Mouse (Mus musculus) neural tube, embryonic 11.5 days (tissue): ENCODE measurements around the gene Mknk1. TPM values are rescaled to one million over a fixed set of nuclear protein-coding genes. Genes with fewer than 3 reads are reported as not detected.

Experiments
- ATAC-seq: fragments of 200-750 bp; cut with Nextera tagmentation; 2 replicates; pipeline ENCODE4 v1.8.0; 2017; ENCODE audit warnings: moderate number of reproducible peaks, mild to moderate bottlenecking, moderate TSS enrichment, moderate library complexity; ENCODE audit not compliant: insufficient read depth, low FRiP score, low TSS enrichment
- DNase-seq: peaks from one replicate; pipeline ENCODE4 v3.0.0-alpha.2; 2015; ENCODE audit warnings: low spot score
- H3K27ac ChIP-seq: fragments of 300-500 bp; sonication (generic); 2 replicates; pipeline ENCODE4 v1.5.1; 2014; ENCODE audit warnings: low read depth, mild to moderate bottlenecking, low read length
- H3K27me3 ChIP-seq: fragments of 300-500 bp; sonication (generic); 2 replicates; pipeline ENCODE4 v1.6.1; 2014; ENCODE audit warnings: mild to moderate bottlenecking, low read length, mixed read lengths; ENCODE audit not compliant: control insufficient read depth, insufficient read depth
- H3K36me3 ChIP-seq: fragments of 300-500 bp; sonication (generic); 2 replicates; pipeline ENCODE4 v1.6.1; 2014; ENCODE audit warnings: mild to moderate bottlenecking, low read length, moderate library complexity, mixed read lengths; ENCODE audit not compliant: control insufficient read depth, insufficient read depth
- H3K4me1 ChIP-seq: fragments of 300-500 bp; sonication (generic); 2 replicates; pipeline ENCODE4 v1.6.1; 2014; ENCODE audit warnings: low read length, mixed read lengths; ENCODE audit not compliant: control insufficient read depth, insufficient read depth
- H3K4me2 ChIP-seq: fragments of 300-500 bp; sonication (generic); 2 replicates; pipeline ENCODE4 v1.6.1; 2014; ENCODE audit warnings: low read depth, mild to moderate bottlenecking, moderate library complexity
- H3K4me3 ChIP-seq: fragments of 300-500 bp; sonication (generic); 2 replicates; pipeline ENCODE4 v1.5.1; 2014; ENCODE audit warnings: low read depth, low read length
- H3K9ac ChIP-seq: fragments of 300-500 bp; sonication (generic); 2 replicates; pipeline ENCODE4 v1.6.1; 2014; ENCODE audit warnings: mild to moderate bottlenecking, low read length
- H3K9me3 ChIP-seq: fragments of 300-500 bp; sonication (generic); 2 replicates; pipeline ENCODE4 v1.6.1; 2016; ENCODE audit warnings: low read length; ENCODE audit not compliant: control insufficient read depth
- WGBS: fragments of 180-500 bp; shearing (Covaris S2); extraction: QIAGEN DNeasy Blood & Tissue Kit; methylation state at CpG from one replicate; pipeline ENCODE4 v1.1.7; 2014; 5-methylcytosine and 5-hydroxymethylcytosine counted together
- polyA plus RNA-seq: library from polyadenylated mRNA; unstranded; fragments of >200 nt; fragmentation: Nextera tagmentation; extraction: Ambion mirVana; gene quantifications from 2 replicates; pipeline ENCODE4 v1.2.1, GENCODE M21; 2014

Gene Mknk1
- polyA plus RNA-seq, 1 experiment from 2014 or later: 21.2 TPM

DNA sequence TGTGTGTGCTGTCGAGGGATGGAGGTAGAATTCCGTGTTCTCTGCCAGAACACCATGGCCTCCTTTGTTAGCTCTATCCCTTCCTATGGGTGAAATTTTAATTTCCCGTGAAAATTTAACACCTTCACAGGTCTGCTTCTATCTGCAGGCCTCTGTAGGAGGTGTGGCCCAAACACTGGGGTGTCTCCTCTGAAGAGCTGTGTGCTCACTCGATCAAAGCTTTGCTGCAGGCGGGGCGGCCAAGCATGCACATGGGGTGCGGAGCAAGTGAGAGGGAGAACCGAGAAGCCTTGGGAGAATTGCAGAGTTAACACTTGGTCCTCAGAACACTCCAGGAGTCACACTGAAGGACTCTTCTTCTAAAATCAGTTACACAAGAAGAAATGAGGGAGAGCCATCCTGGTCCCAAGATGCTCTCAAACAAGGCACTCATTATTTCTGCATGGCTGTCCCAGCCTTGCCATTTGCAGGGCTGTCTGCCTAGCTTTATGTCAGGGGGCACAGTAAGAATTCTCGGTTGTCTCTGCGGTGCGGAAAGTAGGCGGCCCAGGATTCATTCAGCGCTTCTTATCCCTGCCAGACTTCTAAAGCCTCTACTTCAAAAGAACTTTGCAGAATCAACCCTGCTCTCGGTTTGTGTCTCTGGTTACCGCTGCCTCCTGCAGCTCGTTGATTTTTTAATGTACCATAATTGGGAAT, 30.7 kb downstream of the Mknk1 start:
- Histone ChIP-seq H3K4me1 (no peaks in the 10 kb centered on the region; the same call in 1 of the 2 replicates), H3K9ac (no peak overlapping the region), H3K36me3 (no peaks in the 10 kb centered on the region; the same call in 1 of the 2 replicates), H3K4me3 (no peak overlapping the region), H3K4me2 (no peak overlapping the region), H3K27ac (no peak overlapping the region), H3K27me3 (no peaks in the 10 kb centered on the region), H3K9me3 (no peaks in the 10 kb centered on the region)
- ATAC-seq (no peak; the same call in 1 of the 2 replicates), DNase-seq (no peak)
- WGBS: 17% methylated on average over 16 of the region's 16 CpGs

DNA sequence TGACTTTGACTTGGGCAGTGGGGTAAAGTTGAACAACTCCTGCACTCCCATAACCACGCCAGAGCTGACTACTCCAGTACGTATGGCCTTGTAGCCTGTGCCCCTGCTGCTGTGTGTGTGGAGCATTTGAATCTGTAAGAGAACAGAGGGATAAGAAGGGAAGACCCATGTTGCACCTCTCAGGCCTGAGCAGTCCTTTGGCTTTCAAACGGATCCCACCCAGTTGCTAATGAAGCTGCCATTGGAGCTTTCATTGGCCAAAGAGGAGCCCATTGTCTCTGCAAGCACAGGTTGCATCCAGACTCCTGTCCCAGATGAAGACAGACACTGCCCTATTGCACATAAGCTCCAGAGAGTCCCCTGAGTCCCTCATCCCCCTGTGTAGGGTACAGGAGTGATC, 34.2 kb downstream of the Mknk1 start:
- no peaks in the 10 kb centered on the region for H3K9me3 ChIP-seq
- no peak overlapping the region for H3K27ac ChIP-seq
- H3K9ac ChIP-seq: no peak overlapping the region
- H3K36me3 ChIP-seq: no peaks in the 10 kb centered on the region
- H3K27me3 ChIP-seq: no peaks in the 10 kb centered on the region
- H3K4me2 ChIP-seq: no peak overlapping the region
- no peak for ATAC-seq
- peaks cover 6% of the 10 kb centered on the region for H3K4me1 ChIP-seq
- H3K4me3 ChIP-seq: no peak overlapping the region
- DNase-seq: no peak
- 76% methylated on average over 3 of the region's 3 CpGs for WGBS

DNA sequence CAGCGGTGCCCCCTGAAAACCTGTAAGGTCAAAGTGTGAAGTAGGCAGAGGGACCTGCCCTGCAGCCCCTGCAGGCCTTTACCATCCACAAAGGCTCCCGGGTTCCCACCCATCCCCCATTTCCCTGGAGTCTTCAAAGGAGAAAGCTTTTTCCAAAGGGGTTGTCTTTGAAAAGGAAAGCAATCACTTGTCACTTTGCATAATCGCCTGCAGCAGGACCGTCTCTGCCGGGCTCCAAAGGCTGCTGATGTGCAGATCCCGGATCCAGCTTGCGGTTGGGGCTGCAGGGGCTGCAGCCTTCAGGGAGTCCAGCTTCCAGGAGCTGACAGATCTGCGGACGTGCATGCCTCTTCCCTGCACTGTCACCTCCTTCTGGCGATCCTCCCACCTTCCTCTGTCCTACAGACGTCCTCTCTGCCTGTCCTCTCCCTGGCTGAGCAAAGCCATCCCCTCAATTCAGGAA, 39.2 kb downstream of the Mknk1 start:
- Histone ChIP-seq H3K4me3 (no peak overlapping the region), H3K9ac (peak overlapping the region; percentile 49), H3K4me2 (peak overlapping the region; percentile 33), H3K36me3 (no peaks in the 10 kb centered on the region), H3K27ac (peak overlapping the region; percentile 76), H3K27me3 (no peaks in the 10 kb centered on the region), H3K4me1 (peaks cover 19% of the 10 kb centered on the region), H3K9me3 (no peaks in the 10 kb centered on the region)
- ATAC-seq (peak; percentile 60), DNase-seq (peak; percentile 75)
- 2% methylated on average over 11 of the region's 11 CpGs for WGBS

DNA sequence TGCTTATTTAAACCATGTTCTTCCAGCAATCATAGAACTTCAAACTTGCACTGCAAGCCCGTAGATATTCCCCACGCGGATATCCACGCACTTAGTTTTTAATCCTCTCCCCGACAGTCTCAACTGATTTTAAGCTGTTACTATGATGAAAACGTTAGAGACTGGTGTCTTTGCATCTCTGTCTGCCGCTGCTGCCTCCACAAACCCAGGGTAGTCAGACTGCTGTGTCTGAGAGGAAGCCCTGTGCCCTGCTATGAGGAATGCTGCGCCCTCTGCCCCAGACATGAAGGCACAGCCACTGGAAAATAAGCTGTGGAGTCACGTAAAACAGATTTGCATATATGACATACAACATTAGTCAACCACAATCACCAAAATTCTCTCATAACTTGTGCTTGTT, 39.8 kb downstream of the Mknk1 start:
- Histone ChIP-seq H3K27me3 (no peaks in the 10 kb centered on the region), H3K9ac (no peak overlapping the region), H3K4me2 (peak overlapping the region; percentile 33; the same call in 1 of the 2 replicates), H3K36me3 (no peaks in the 10 kb centered on the region), H3K4me1 (peaks cover 19% of the 10 kb centered on the region), H3K4me3 (no peak overlapping the region), H3K27ac (no peak overlapping the region), H3K9me3 (no peaks in the 10 kb centered on the region)
- no peak for ATAC-seq
- WGBS: 47% methylated on average over 9 of the region's 9 CpGs
- no peak for DNase-seq

DNA sequence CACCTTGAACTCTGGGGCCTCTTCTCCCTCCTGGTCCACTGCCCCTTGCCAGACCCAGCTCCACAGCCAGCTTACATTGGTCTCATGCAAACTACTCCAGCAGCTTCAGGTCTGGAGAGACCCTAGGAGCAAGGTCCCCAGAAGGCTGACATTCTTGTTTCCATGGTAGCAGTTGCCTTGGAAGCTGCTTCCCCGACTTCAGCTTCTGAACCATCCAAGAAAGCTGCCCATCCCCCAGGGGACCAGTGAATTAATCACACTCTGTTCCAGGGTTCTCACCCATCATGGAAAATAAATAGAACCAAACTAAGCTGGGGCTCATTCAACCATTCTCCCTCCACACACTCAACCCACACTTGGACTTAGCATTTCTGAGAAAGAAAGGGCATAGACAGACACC, 42.2 kb downstream of the Mknk1 start:
- ATAC-seq (peak; percentile 62), DNase-seq (peak; percentile 72)
- WGBS: 6% methylated on average over 1 of the region's 1 CpGs
- Histone ChIP-seq H3K4me1 (peaks cover 19% of the 10 kb centered on the region), H3K4me3 (no peak overlapping the region), H3K9me3 (no peaks in the 10 kb centered on the region), H3K36me3 (no peaks in the 10 kb centered on the region), H3K4me2 (no peak overlapping the region), H3K27ac (no peak overlapping the region), H3K9ac (no peak overlapping the region), H3K27me3 (no peaks in the 10 kb centered on the region)

DNA sequence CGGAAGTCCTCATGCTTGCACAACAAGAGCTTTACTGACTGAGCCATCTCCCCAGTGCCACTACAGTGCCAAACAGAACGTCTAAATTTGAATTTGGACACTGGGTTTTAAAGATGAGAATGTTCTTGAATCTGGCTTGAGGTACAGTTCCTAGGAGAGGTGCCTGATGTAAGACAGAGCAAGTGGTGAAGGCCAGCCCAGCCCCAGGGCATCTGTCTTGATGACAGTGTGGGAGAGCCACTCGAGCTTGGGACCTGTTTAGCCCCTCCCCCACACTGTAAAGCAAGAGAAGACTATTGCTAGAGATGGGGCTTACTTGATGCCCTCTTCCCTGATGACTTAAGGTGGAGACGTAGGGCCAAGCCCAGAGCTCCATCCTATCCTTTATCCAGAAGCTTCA, 43.2 kb downstream of the Mknk1 start:
- ATAC-seq: no peak
- H3K27ac ChIP-seq: no peak overlapping the region
- WGBS: 67% methylated on average over 4 of the region's 4 CpGs

DNA sequence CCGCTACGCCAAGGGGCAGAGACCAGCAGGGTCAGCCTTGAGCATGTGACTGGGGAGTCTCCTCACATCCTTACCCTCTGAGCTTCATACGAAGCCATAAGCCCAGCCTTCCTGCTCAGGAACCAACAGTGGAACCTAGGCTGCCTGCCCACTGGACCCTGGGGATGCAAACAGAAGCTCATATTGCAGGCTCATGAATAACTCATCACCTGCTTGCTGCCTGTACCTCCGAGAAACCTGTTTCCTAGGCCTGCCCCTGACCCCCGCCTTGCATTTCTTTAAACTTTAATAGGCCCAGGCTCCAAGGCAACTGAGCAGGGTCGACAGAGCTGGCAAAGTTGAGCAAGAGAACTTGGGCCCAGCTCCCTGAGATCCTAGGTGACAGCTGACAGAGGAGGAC, 45.0 kb downstream of the Mknk1 start, which contains the start of gene Kncn:
Gene Kncn, plus strand, starts transcription at position 379 of the 400 bp plus-strand sequence.
- Histone ChIP-seq H3K4me2 (no peak within 1 kb of the TSS), H3K27me3 (no peaks in the 10 kb centered on the region; the same call in 1 of the 2 replicates), H3K36me3 (no peaks in the 10 kb centered on the region), H3K9ac (no peak within 1 kb of the TSS), H3K4me3 (no peak within 1 kb of the TSS), H3K4me1 (peaks cover 6% of the 10 kb centered on the region; the same call in 1 of the 2 replicates), H3K27ac (no peak within 1 kb of the TSS), H3K9me3 (no peaks in the 10 kb centered on the region)
- ATAC-seq (no peak), DNase-seq (no peak)
- 77% methylated on average over 6 of the region's 6 CpGs for WGBS

More for the DNA sequence above, 43.2 kb downstream of the Mknk1 start:
- Histone ChIP-seq H3K36me3 (no peaks in the 10 kb centered on the region), H3K4me3 (no peak overlapping the region), H3K9ac (no peak overlapping the region), H3K4me1 (peaks cover 19% of the 10 kb centered on the region), H3K9me3 (no peaks in the 10 kb centered on the region), H3K27me3 (no peaks in the 10 kb centered on the region), H3K4me2 (no peak overlapping the region)
- DNase-seq: no peak

DNA sequence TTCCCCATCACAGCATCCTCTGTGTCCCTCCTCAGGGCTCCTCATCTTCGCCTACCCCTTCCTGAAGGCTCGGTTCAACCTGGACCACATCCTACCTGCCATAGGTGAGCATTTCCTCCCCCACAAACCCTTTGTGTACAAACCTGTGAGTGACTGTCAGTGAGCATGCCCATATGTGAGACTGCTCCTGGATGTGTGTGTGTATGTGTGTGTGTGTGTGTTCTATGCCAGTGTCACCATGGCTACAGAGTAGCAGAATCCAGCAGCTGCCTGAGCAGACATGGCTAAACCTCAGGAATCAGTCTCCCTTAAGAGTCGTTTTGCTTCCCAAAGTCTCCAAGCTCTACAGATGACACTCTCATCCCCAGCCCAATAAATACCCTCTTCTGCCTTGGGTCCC, 46.8 kb downstream of the Mknk1 start:
- ATAC-seq: no peak
- Histone ChIP-seq H3K9ac (no peak overlapping the region), H3K4me3 (no peak overlapping the region), H3K27me3 (peaks cover 5% of the 10 kb centered on the region; the same call in 1 of the 2 replicates), H3K9me3 (no peaks in the 10 kb centered on the region), H3K36me3 (no peaks in the 10 kb centered on the region), H3K27ac (no peak overlapping the region), H3K4me2 (no peak overlapping the region), H3K4me1 (peaks cover 7% of the 10 kb centered on the region)
- DNase-seq: no peak
- 82% methylated on average over 3 of the region's 3 CpGs for WGBS

DNA sequence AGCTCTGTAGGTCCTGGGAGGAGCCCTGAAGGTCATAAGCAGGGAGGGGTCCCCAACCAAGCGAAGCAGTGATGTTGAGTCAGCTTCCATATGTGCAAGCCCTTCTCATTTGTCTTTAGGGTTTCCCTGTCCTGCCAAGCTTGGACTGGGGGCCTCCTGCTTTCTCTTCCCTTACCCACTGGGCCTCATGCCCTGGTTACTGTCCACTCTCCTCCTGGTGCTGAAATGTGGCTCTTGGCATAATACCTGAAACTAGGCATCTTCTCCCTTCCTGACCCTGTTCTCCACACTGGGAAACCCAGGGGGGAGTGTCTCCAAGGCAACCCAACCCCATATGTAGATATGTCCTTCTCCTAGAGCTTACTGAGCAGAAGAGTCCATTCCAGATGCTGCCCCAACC, 47.9 kb downstream of the Mknk1 start:
- ATAC-seq (no peak), DNase-seq (no peak)
- Histone ChIP-seq H3K9ac (no peak overlapping the region), H3K4me2 (no peak overlapping the region), H3K4me3 (no peak overlapping the region), H3K4me1 (peaks cover 4% of the 10 kb centered on the region), H3K36me3 (no peaks in the 10 kb centered on the region), H3K9me3 (no peaks in the 10 kb centered on the region), H3K27ac (no peak overlapping the region), H3K27me3 (peaks cover 14% of the 10 kb centered on the region)
- WGBS: 53% methylated on average over 1 of the region's 1 CpGs
